Mouse (Mus musculus) heart, adult 2 months (tissue): ENCODE data around the gene Aoah. TPM values are rescaled to one million over a fixed set of nuclear protein-coding genes. Genes with fewer than 3 reads are reported as not detected.
A peak's percentile ranks its signal among the peaks of the same experiment; 100 is the strongest.

ENCODE experiments used
- DNase-seq, 2 experiments: peaks; one replicate each; pipeline ENCODE4 v3.0.0; 2021
- H3K27ac ChIP-seq: fragments of 200-600 bp; 2 replicates; pipeline ENCODE4 v1.8.1; 2022
- H3K27me3 ChIP-seq: fragments of 200-500 bp; 2 replicates; pipeline ENCODE4 v1.6.1; 2012; ENCODE audit warnings: mild to moderate bottlenecking, low read length, inconsistent platforms, mixed read lengths; ENCODE audit not compliant: control insufficient read depth, insufficient read depth
- H3K36me3 ChIP-seq: fragments of 200-500 bp; 2 replicates; pipeline ENCODE4 v1.6.1; 2012; ENCODE audit warnings: low read length, inconsistent platforms; ENCODE audit not compliant: control insufficient read depth, insufficient read depth
- H3K4me1 ChIP-seq: fragments of 200-500 bp; 2 replicates; pipeline ENCODE4 v1.6.1; 2011; ENCODE audit warnings: low read length; ENCODE audit not compliant: control insufficient read depth, insufficient read depth
- H3K4me3 ChIP-seq: fragments of 200-600 bp; 2 replicates; pipeline ENCODE4 v1.8.1; 2022
- H3K79me2 ChIP-seq: fragments of 200-500 bp; replicated peaks from 2 replicates; pipeline ENCODE4 v1.6.1; 2012; ENCODE audit warnings: mild to moderate bottlenecking, inconsistent platforms, low read length, moderate library complexity, mixed read lengths; ENCODE audit not compliant: control insufficient read depth, insufficient read depth
- H3K9ac ChIP-seq: fragments of 200-500 bp; 2 replicates; pipeline ENCODE4 v1.6.1; 2012; ENCODE audit warnings: low read depth, mild to moderate bottlenecking, control low read depth, inconsistent platforms, low read length, mixed read lengths
- CTCF ChIP-seq: fragments of 200-600 bp; IDR thresholded peaks from 2 replicates; pipeline ENCODE4 v1.8.1; 2022; ENCODE audit warnings: antibody characterized with exemption, mild to moderate bottlenecking, moderate library complexity
- EP300 ChIP-seq: fragments of 200-500 bp; IDR thresholded peaks from 2 replicates; pipeline ENCODE4 v1.6.1; 2011; ENCODE audit warnings: low read depth, low read length, control low read depth; ENCODE audit not compliant: insufficient read depth
- POLR2A ChIP-seq: fragments of 200-500 bp; IDR thresholded peaks from 2 replicates; pipeline ENCODE4 v1.6.1; 2011; ENCODE audit warnings: mild to moderate bottlenecking, low read depth, low read length, control low read depth; ENCODE audit not compliant: insufficient read depth
- WGBS: fragments of 180-500 bp; shearing (Covaris S2); methylation state at CpG from one replicate; pipeline ENCODE4 v1.1.7; 2018; 5-methylcytosine and 5-hydroxymethylcytosine counted together
- intact Hi-C: fragments of 180-260 bp; cut with DNase I; formaldehyde crosslinking; loops from one replicate; pipeline ENCODE4 v1.15.1; 2025
- polyA plus RNA-seq: library from polyadenylated mRNA; depleted of rRNA; stranded (reverse); fragments of >200 nt; gene quantifications from 2 replicates; pipeline ENCODE4 v1.2.3, GENCODE M21; 2012
- total RNA-seq, 2 experiments: library from RNA; stranded (reverse); gene quantifications; 2 replicates each; pipeline ENCODE4 v1.2.3; 2021

The Aoah gene
- total and polyA plus RNA-seq, 3 experiments: 0.89 to 1.0 (median 0.93) TPM

DNA sequence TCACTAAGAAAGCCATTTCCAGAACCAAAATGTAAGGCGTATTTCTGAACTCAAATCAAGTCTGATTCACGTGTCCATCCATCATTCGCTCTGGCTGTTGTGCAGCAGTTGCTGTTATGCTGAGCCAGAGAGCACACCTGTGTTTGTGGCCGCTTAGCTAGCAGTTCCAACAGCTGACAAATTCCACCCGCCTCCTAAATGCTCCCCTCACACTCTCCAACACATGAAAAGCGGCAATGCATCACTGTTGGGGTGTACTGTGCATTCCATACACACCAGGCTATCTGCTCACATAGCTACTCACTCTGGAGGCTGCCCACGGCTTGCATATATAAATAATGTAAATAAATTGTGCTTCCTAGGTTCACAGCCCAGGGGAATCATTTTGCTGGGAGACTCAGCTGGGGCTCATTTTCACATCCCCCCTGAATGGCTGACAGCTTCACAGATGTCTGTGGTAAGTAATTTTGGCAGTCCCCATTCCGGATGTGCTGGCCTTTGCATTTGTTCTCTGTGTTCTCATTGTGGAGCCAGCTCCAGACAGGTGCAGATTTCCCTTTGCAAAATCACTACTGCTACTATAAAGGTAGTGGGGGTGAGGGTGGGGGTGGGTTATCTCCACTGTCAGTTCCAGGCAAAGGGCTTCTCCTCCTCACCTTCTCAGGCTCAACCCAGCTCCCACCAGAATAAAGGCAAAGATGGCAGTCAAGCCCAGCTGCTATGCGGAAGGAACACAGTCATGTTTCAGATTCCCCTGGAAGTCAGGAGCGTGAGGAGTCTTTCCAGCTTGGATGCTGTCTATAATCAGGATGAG is 123.0 kb downstream of the Aoah start:
- no peaks in the 10 kb centered on the region for H3K79me2 ChIP-seq
- no peak for DNase-seq
- WGBS: 74% methylated on average over 10 of the region's 10 CpGs
- H3K36me3 ChIP-seq: no peaks in the 10 kb centered on the region
- intact Hi-C loops: no loop called here
- H3K27ac ChIP-seq: no peak overlapping the region
- TF ChIP-seq CTCF (no peak), POLR2A (no peak), EP300 (no peak)
- no peaks in the 10 kb centered on the region for H3K27me3 ChIP-seq
- no peak overlapping the region for H3K4me3 ChIP-seq
- no peak overlapping the region for H3K9ac ChIP-seq
- no peaks in the 10 kb centered on the region for H3K4me1 ChIP-seq

DNA sequence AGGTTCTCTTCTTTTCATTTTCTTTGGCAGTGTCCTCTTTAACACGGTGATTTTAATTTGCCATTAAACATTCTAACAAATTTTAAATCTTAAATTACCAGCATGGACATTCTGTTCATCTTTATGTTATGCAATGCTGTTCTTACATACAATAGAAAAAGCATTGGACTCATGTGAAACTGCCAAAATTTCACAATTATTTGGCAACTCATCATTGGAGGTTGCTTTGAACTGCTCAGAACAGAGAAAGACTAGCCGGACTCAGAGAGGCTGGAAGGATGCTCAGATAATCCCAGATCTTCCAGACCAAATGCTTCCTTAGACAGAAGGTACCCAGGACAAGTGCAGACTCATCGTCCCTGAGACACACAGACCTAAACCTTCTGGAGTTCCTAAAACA is 126.5 kb downstream of the Aoah start:
- no peak for DNase-seq

DNA sequence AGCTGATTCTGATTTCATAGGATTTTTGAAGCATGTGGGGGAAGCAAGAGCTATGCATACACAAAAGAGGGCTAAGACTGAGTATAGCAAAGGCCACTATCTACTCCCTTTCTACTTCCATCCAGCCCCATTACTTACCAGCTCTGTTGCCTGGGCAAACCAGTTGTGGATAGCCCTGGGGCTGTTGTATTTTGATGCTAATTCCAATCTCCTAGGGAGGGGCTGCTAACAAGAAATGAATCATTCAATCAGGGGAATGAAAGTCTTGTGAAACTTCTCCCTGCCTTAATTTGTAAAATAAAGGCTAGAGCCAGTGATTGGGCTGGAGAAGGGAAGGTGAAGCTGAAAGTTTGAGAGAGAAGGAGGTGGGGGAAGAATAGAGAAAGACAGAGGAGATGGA is 142.1 kb downstream of the Aoah start:
- TF ChIP-seq EP300: no peak
- no peak for TF ChIP-seq POLR2A
- TF ChIP-seq CTCF: no peak

More for the DNA sequence above, 126.5 kb downstream of the Aoah start:
- no peak overlapping the region for H3K4me3 ChIP-seq
- intact Hi-C loops: no loop called here
- no peak overlapping the region for H3K9ac ChIP-seq
- no peaks in the 10 kb centered on the region for H3K36me3 ChIP-seq
- H3K27me3 ChIP-seq: no peaks in the 10 kb centered on the region
- H3K27ac ChIP-seq: no peak overlapping the region
- no peaks in the 10 kb centered on the region for H3K79me2 ChIP-seq
- 87% methylated on average over 3 of the region's 3 CpGs for WGBS
- TF ChIP-seq POLR2A (no peak), EP300 (no peak), CTCF (no peak)
- H3K4me1 ChIP-seq: no peaks in the 10 kb centered on the region

DNA sequence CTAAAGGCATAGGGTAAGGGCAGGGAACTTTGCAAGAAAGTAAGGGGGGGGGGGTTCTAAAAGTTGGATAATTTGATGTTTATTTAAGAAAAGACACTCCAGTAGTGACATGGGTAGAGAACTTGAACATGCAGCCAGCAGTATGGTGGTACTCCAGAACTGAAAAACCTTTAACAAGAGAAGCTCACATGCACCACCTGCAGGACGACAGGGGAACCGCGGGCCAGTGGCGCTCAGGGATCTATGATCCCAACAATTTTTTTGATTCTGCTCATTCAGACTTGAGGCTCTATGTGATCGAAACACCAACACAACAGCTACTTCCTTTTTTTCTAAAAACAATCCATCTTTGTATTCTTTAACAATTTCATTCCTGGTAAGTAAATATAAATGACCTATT is 143.5 kb downstream of the Aoah start:
- H3K4me3 ChIP-seq: no peak overlapping the region
- TF ChIP-seq EP300 (no peak), POLR2A (no peak), CTCF (peak; percentile 92)
- DNase-seq: peak; percentile 29 to 65
- no peak overlapping the region for H3K9ac ChIP-seq
- no peaks in the 10 kb centered on the region for H3K4me1 ChIP-seq
- H3K36me3 ChIP-seq: no peaks in the 10 kb centered on the region
- H3K79me2 ChIP-seq: no peaks in the 10 kb centered on the region
- intact Hi-C loops: loop anchor here (1.0 kb wide), 1 partner anchor 626 kb away; no protein-coding TSS in a partner anchor
- WGBS: 15% methylated on average over 5 of the region's 5 CpGs
- no peaks in the 10 kb centered on the region for H3K27me3 ChIP-seq
- H3K27ac ChIP-seq: no peak overlapping the region

More for the DNA sequence above, 142.1 kb downstream of the Aoah start:
- no peak overlapping the region for H3K27ac ChIP-seq
- no peaks in the 10 kb centered on the region for H3K36me3 ChIP-seq
- no peaks in the 10 kb centered on the region for H3K4me1 ChIP-seq
- DNase-seq: no peak
- no peaks in the 10 kb centered on the region for H3K27me3 ChIP-seq
- intact Hi-C loops: no loop called here
- no peak overlapping the region for H3K4me3 ChIP-seq
- no peak overlapping the region for H3K9ac ChIP-seq
- H3K79me2 ChIP-seq: no peaks in the 10 kb centered on the region

DNA sequence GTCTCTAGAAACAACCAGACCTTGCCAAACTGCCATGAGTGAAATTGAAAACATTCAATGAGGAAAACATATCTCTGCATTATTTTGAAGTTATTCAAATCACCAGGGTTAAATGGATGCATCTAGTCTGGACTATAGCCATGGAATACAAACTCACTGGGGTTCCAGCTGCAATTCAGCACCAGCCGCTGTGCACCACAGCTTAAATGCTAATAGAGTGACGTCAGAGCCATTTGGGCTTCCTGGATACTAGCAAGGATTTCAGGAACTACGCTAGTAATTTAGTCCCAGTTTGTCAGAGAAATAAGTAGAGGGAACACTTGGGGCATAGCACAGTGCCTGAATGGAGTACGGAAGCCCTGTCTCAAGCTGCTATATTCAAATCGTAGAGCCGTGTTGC is 145.2 kb downstream of the Aoah start:
- no peak for TF ChIP-seq POLR2A
- WGBS: 69% methylated on average over 6 of the region's 6 CpGs

DNA sequence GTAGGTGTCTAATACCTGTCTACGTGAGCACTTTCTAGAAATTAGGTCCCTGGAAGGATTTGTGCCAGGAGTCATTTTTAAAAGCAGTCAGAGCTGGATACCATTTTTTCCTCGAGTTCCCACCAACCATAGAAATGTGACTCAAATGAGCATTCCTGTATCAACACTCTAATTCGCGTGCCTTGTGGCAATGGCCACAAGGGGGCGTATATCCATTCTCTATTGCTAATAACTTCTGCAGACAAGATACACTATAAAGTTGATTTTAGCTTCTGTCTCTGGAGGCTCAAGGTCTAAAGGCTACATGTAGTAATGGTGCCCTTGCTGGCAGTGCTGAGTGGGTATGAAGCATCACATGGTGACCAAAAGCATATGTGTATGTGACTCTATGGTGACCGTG is 146.5 kb downstream of the Aoah start:
- Histone ChIP-seq H3K79me2 (no peaks in the 10 kb centered on the region), H3K27ac (no peak overlapping the region), H3K36me3 (no peaks in the 10 kb centered on the region), H3K4me1 (no peaks in the 10 kb centered on the region), H3K9ac (no peak overlapping the region), H3K27me3 (no peaks in the 10 kb centered on the region), H3K4me3 (no peak overlapping the region)
- intact Hi-C loops: loop anchor here (2.0 to 5.0 kb wide), 4 partner anchors 94 to 387 kb away; no protein-coding TSS in a partner anchor
- 48% methylated on average over 6 of the region's 6 CpGs for WGBS
- TF ChIP-seq POLR2A (no peak), CTCF (peak; percentile 80)
- no peak for DNase-seq

More for the DNA sequence above, 145.2 kb downstream of the Aoah start:
- Histone ChIP-seq H3K27me3 (no peaks in the 10 kb centered on the region), H3K4me1 (no peaks in the 10 kb centered on the region), H3K9ac (no peak overlapping the region), H3K36me3 (no peaks in the 10 kb centered on the region), H3K4me3 (no peak overlapping the region), H3K27ac (no peak overlapping the region), H3K79me2 (no peaks in the 10 kb centered on the region)
- no peak for DNase-seq
- intact Hi-C loops: no loop called here
